Mouse (Mus musculus) stomach, embryonic 15.5 days (tissue): ENCODE data around the gene Disc1. TPM values are rescaled to one million over a fixed set of nuclear protein-coding genes. Genes with fewer than 3 reads are reported as not detected.

Experiments used
- ATAC-seq: fragments of 200-750 bp; cut with Nextera tagmentation; 2 replicates; pipeline ENCODE4 v1.8.0; 2017; ENCODE audit warnings: low read depth, moderate number of reproducible peaks, moderate TSS enrichment; ENCODE audit not compliant: insufficient read depth, low FRiP score
- H3K27ac ChIP-seq: fragments of 300-500 bp; sonication (generic); 2 replicates; pipeline ENCODE4 v1.5.1; 2015; ENCODE audit warnings: mild to moderate bottlenecking, inconsistent platforms
- H3K27me3 ChIP-seq: fragments of 300-500 bp; sonication (generic); replicated peaks from 2 replicates; pipeline ENCODE4 v1.6.1; 2015; ENCODE audit warnings: inconsistent platforms
- H3K36me3 ChIP-seq: fragments of 300-500 bp; sonication (generic); 2 replicates; pipeline ENCODE4 v1.6.1; 2015; ENCODE audit warnings: inconsistent platforms
- H3K4me1 ChIP-seq: fragments of 300-500 bp; sonication (generic); 2 replicates; pipeline ENCODE4 v1.6.1; 2015; ENCODE audit warnings: inconsistent platforms
- H3K4me2 ChIP-seq: fragments of 300-500 bp; sonication (generic); 2 replicates; pipeline ENCODE4 v1.6.1; 2015; ENCODE audit warnings: mild to moderate bottlenecking, inconsistent platforms
- H3K4me3 ChIP-seq: fragments of 300-500 bp; sonication (generic); replicated peaks from 2 replicates; pipeline ENCODE4 v1.5.1; 2015; ENCODE audit warnings: inconsistent platforms
- H3K9ac ChIP-seq: fragments of 300-500 bp; sonication (generic); 2 replicates; pipeline ENCODE4 v1.6.1; 2015; ENCODE audit warnings: inconsistent platforms
- H3K9me3 ChIP-seq: fragments of 300-500 bp; sonication (generic); 2 replicates; pipeline ENCODE4 v1.6.1; 2016; ENCODE audit warnings: inconsistent platforms
- WGBS: fragments of 180-500 bp; shearing (Covaris S2); methylation state at CpG from one replicate; pipeline ENCODE4 v1.1.7; 2015; 5-methylcytosine and 5-hydroxymethylcytosine counted together
- polyA plus RNA-seq: library from polyadenylated mRNA; unstranded; fragments of >200 nt; fragmentation: Nextera tagmentation; extraction: Ambion mirVana; gene quantifications from 2 replicates; pipeline ENCODE4 v1.2.1, GENCODE M21; 2015

Disc1 gene
- polyA plus RNA-seq, 1 experiment from 2014 or later, result 1.7 TPM

DNA sequence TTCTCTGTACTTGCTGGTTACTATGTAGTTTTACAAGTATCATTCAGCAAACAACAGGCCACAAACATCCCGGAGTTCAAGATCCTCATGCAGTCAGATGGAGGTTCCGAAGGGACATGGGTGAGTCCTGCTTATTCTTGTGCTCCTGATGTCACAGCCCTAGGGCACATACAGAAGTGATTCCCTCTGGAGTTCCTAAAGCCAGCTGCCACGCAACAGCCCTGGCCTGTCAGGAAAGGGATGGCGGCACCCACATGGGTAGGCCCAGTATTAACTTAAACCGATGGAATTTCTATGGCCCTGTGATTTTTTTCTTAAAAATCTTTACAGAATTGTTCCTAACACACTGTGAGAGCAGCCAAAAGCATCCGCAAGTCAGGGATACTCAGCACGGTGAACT is 10.6 kb upstream of the Disc1 start:
- no peak overlapping the region for H3K9ac ChIP-seq
- WGBS, result 72% methylated on average over 7 of the region's 7 CpGs
- no peak overlapping the region for H3K4me2 ChIP-seq
- 0 out of 2 replicates have a peak, but pooled peaks cover 10% of the 10 kb centered on the region for H3K36me3 ChIP-seq
- ATAC-seq, result no peak
- H3K4me1 ChIP-seq, result no peaks in the 10 kb centered on the region
- H3K27ac ChIP-seq, result no peak overlapping the region; the same call in 1 of the 2 replicates
- H3K9me3 ChIP-seq, result no peaks in the 10 kb centered on the region
- no peak overlapping the region for H3K4me3 ChIP-seq
- H3K27me3 ChIP-seq, result no peaks in the 10 kb centered on the region

GRCm38 (mm10) chr8:125043935-125044334 is 10.1 kb upstream of the Disc1 start:
- 0 out of 2 replicates have a peak, but pooled peaks cover 6% of the 10 kb centered on the region for H3K36me3 ChIP-seq
- H3K4me1 ChIP-seq, result no peaks in the 10 kb centered on the region
- WGBS, result 33% methylated on average over 9 of the region's 9 CpGs
- ATAC-seq, result no peak
- H3K4me3 ChIP-seq, result no peak overlapping the region
- H3K9ac ChIP-seq, result no peak overlapping the region
- H3K27ac ChIP-seq, result no peak overlapping the region
- no peaks in the 10 kb centered on the region for H3K9me3 ChIP-seq
- no peaks in the 10 kb centered on the region for H3K27me3 ChIP-seq
- H3K4me2 ChIP-seq, result no peak overlapping the region

DNA sequence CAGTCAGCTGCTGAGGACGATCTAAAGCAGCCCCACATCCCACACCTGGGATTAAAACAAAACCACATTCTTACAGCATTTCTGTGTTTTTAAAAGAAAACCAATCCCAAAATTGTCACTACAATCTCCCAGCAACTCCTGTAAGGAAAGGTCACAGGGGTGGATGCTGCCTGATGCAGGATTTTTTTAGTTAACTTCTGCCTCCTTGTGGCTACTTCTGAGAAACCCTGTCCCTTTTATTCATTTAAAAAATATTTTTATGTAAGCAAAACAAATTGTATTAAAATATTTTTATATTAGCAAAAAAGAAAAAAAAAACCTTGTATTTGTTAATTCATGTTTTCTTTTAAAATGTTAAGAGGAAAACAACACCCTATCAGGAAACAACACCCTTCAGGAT is 8.2 kb upstream of the Disc1 start:
- Histone ChIP-seq H3K4me3 (no peak overlapping the region), H3K27me3 (no peaks in the 10 kb centered on the region), H3K4me2 (no peak overlapping the region), H3K4me1 (no peaks in the 10 kb centered on the region), H3K9me3 (no peaks in the 10 kb centered on the region), H3K27ac (no peak overlapping the region), H3K9ac (no peak overlapping the region), H3K36me3 (no peaks in the 10 kb centered on the region)
- 83% methylated on average over 1 of the region's 1 CpGs for WGBS
- no peak for ATAC-seq

- WGBS, result 56% methylated on average over 5 of the region's 5 CpGs
- no peaks in the 10 kb centered on the region for H3K36me3 ChIP-seq
- no peak for ATAC-seq
Observed at GRCm38 (mm10) chr8:125049051-125049750, 4.8 kb upstream of the Disc1 start.

DNA sequence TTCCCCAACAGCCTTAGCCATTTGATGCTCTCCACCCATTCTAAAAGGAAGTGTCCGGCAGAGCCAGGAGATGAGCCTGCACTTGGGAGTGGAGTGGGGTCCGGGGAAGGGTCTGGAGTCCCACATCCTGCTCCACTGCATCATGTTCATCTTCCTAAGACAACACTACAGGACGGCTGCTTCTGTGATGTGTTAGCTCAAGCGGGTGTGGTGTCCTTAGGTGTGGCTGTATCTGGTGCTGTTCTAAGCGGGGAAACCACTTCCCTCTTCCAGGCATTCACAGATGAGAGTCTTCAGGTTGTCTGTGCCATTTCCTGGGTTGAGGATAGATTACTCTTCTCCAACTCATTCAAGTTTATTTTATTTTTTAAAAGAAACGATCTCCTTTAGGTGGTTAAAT is 4.2 kb upstream of the Disc1 start:
- Histone ChIP-seq H3K36me3 (no peaks in the 10 kb centered on the region), H3K4me2 (no peak overlapping the region), H3K4me3 (no peak overlapping the region), H3K9ac (no peak overlapping the region), H3K9me3 (no peaks in the 10 kb centered on the region), H3K4me1 (peaks cover 5% of the 10 kb centered on the region; the same call in 1 of the 2 replicates), H3K27ac (no peak overlapping the region), H3K27me3 (peaks cover 4% of the 10 kb centered on the region)
- ATAC-seq, result no peak
- WGBS, result 65% methylated on average over 6 of the region's 6 CpGs

More at GRCm38 (mm10) chr8:125049051-125049750, 4.8 kb upstream of the Disc1 start:
- Histone ChIP-seq H3K9me3 (no peaks in the 10 kb centered on the region), H3K4me2 (no peak overlapping the region), H3K4me3 (no peak overlapping the region), H3K4me1 (peaks cover 5% of the 10 kb centered on the region; the same call in 1 of the 2 replicates), H3K27ac (no peak overlapping the region), H3K27me3 (peaks cover 4% of the 10 kb centered on the region), H3K9ac (no peak overlapping the region)

DNA sequence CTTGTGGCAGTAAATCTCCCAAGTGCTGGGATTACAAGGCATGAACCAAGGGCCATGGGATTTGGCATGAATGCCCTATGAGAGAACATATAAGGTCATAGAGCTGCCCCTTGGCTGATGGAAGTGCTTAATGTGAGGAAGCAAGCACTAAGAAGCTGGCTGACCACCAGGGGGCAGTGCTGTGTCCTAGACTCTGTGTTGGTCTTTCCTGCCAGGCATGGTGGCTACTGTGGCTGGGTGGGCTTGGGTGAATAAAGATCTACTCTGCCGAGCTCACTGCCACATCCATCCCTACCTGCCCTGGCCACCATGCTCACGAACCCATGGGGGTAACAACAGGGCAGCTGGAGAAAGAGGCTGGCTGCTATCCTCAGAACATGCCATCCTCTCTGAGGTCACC is 2.0 kb upstream of the Disc1 start:
- Histone ChIP-seq H3K4me3 (no peak overlapping the region), H3K27me3 (peaks cover 8% of the 10 kb centered on the region), H3K36me3 (no peaks in the 10 kb centered on the region), H3K4me1 (peaks cover 5% of the 10 kb centered on the region; the same call in 1 of the 2 replicates), H3K27ac (no peak overlapping the region), H3K9me3 (no peaks in the 10 kb centered on the region), H3K4me2 (no peak overlapping the region), H3K9ac (no peak overlapping the region)
- ATAC-seq, result no peak
- WGBS, result 51% methylated on average over 2 of the region's 2 CpGs

DNA sequence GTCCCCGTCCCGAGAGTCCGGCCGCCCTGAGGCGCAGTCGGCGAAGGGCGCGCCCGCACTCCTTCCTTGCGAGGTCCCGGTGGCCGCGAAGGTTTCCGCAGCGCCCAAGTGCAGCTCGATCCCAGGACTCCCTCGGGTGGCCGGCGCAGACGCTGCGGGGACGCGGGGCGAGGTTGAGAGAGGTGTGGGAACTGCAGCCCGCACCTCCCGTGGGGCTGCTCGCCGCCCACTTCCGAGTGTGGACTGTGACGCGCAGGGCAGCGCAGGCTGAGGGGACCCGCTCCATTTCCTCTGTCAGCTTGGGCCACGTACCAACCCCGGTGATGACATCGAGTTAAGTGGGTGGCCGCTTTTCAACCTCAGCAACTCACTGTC is 428 bp downstream of the Disc1 start:
- H3K27ac ChIP-seq, result peak overlapping the region; percentile 80
- no peaks in the 10 kb centered on the region for H3K36me3 ChIP-seq
- peaks cover 8% of the 10 kb centered on the region for H3K27me3 ChIP-seq
- under 1% methylated on average over 38 of the region's 38 CpGs for WGBS
- H3K4me1 ChIP-seq, result peaks cover 5% of the 10 kb centered on the region; the same call in 1 of the 2 replicates
- H3K4me3 ChIP-seq, result peak overlapping the region; percentile 72
- peak; percentile 44; the same call in 1 of the 2 replicates for ATAC-seq
- H3K4me2 ChIP-seq, result peak overlapping the region; percentile 97
- no peaks in the 10 kb centered on the region for H3K9me3 ChIP-seq
- peak overlapping the region; percentile 78 for H3K9ac ChIP-seq

DNA sequence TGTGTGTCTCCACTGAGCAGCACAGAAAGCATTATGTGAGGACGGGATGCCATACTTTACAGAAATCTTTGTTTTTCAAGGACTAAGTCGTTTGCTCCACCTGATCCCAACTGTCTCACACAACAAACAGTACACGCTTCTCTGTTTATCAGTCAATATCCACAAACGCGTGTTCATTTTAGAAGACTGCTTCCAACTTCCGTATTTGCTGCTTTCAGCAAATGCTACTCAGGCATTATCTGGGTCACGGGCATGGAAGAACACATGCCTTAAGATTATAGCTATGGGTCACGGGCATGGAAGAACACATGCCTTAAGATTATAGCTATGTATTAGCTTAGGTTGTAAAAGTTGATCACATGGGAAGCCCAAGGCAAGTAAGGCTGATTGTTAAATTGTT is 6.9 kb downstream of the Disc1 start:
- H3K9me3 ChIP-seq, result no peaks in the 10 kb centered on the region
- no peak overlapping the region for H3K4me3 ChIP-seq
- H3K4me2 ChIP-seq, result no peak overlapping the region
- no peaks in the 10 kb centered on the region for H3K27me3 ChIP-seq
- H3K9ac ChIP-seq, result no peak overlapping the region
- 79% methylated on average over 8 of the region's 8 CpGs for WGBS
- H3K36me3 ChIP-seq, result no peaks in the 10 kb centered on the region
- H3K4me1 ChIP-seq, result no peaks in the 10 kb centered on the region
- H3K27ac ChIP-seq, result no peak overlapping the region
- ATAC-seq, result no peak

DNA sequence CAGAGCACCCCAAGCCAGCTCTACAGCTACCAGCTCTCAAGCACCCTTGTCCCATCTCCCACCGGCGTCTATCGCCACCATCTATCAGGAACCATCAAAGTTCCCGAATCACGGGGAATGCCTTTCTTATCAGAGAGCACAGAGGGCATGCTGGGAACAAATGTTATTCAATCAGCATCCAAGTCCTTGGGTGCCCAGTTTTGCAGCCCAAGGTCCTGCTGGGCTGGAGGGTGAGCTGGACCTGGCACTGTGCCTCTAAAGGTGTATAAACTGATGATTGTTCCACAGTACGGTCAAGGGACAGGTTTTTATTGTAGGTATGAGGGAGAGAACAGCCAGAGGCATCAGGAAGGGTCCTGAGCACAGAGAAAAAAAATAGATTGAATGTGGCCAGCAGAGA is 11.6 kb downstream of the Disc1 start:
- Histone ChIP-seq H3K9ac (no peak overlapping the region), H3K27ac (no peak overlapping the region), H3K4me2 (no peak overlapping the region), H3K4me1 (0 out of 2 replicates have a peak, but pooled peaks cover 4% of the 10 kb centered on the region), H3K9me3 (no peaks in the 10 kb centered on the region), H3K4me3 (no peak overlapping the region), H3K27me3 (no peaks in the 10 kb centered on the region), H3K36me3 (no peaks in the 10 kb centered on the region)
- ATAC-seq, result no peak
- 70% methylated on average over 6 of the region's 6 CpGs for WGBS

DNA sequence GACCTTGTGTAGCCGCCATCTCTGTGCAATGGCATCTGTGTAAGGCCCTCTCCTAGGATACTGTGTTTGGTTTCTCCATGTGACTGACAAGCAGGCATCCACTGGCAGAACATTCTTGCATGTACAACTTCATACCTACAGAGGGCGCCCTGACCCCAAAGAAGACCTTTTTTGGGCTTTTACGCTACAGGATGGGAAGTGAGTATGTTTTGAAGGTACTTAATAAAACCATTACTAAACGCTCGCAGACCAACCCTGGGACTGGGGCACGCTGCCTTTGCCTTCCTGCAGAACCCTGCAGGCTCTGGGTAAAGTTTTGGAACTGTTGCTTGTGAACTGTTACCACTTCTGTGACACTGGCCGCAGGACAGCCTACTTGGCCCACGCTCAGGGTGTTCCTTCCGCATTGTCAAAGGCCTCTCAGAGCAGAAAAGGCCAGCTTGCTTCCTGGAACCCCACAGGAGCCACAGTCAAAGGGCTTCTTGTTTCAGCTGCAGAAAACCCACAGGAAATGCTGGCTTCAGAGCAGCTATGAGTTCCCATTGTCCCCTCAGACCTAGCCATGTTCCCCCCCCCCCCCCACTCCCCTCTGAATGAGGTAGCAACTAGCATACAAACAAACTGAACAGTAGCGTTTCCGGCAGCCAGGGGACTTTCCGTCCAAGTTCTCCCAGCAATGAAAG is 13.1 kb downstream of the Disc1 start:
- H3K36me3 ChIP-seq, result no peaks in the 10 kb centered on the region
- no peak overlapping the region for H3K9ac ChIP-seq
- H3K27me3 ChIP-seq, result no peaks in the 10 kb centered on the region
- no peaks in the 10 kb centered on the region for H3K9me3 ChIP-seq
- 0 out of 2 replicates have a peak, but pooled peaks cover 4% of the 10 kb centered on the region for H3K4me1 ChIP-seq
- WGBS, result 36% methylated on average over 12 of the region's 12 CpGs
- peak; percentile 47; the same call in 1 of the 2 replicates for ATAC-seq
- no peak overlapping the region for H3K4me2 ChIP-seq
- peak overlapping the region; percentile 46 for H3K27ac ChIP-seq
- no peak overlapping the region for H3K4me3 ChIP-seq

DNA sequence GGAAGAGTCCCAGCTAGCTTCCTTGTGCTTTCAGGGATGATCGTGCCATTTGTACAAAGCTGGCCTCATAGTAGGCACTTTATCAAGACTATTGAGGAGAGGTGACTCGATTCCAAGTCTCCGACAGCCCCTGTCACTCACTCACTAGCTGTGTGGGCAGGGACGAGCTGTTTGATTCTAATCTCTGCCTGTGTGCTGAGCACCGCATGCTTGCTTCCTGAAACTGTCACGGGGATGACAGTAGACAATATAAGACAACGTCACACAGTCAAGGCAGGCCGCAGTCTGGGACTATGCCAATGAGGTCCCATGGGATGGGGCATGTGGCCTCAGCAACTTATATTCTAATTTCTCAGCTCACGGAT is 13.6 kb downstream of the Disc1 start:
- Histone ChIP-seq H3K4me2 (no peak overlapping the region), H3K27ac (peak overlapping the region; percentile 42; the same call in 1 of the 2 replicates), H3K36me3 (no peaks in the 10 kb centered on the region), H3K4me1 (0 out of 2 replicates have a peak, but pooled peaks cover 4% of the 10 kb centered on the region), H3K9ac (no peak overlapping the region), H3K4me3 (no peak overlapping the region), H3K9me3 (no peaks in the 10 kb centered on the region), H3K27me3 (no peaks in the 10 kb centered on the region)
- 76% methylated on average over 9 of the region's 9 CpGs for WGBS
- ATAC-seq, result no peak

DNA sequence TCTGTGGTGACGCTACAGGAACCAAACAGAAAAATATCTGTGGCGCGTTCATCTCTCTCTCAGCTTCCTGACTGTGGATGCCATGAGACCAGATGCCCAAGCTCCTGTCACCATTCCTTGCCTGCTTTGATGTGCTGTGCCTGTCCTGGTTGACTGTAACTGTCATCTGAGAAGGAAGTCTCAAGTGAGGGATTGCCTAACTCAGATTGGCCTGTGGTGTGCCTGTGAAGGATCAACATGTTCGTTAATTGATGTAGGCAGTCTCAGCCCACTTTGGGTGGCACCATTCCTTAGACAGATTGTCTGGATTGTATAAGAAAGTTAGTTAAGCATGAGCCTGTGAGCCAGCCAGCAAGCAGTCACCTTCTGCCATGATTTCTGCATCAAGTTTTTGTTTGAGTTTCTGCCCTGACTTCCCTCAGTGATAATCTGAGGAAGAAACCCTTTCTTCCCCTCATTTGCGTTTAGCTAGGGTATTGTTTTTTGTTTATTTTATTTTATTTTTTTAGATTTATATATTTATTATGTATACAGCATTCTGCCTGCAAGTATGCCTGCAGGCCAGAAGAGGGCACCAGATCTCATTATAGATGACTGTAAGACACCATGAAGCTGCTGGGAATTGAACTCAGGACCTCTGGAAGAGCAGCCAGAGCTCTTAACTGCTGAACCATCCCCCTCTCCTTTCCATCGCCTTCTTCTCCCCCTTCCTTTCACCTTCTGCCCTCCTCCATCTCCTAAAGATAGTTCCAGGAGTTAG is 14.3 kb downstream of the Disc1 start:
- no peaks in the 10 kb centered on the region for H3K27me3 ChIP-seq
- 0 out of 2 replicates have a peak, but pooled peaks cover 4% of the 10 kb centered on the region for H3K4me1 ChIP-seq
- 80% methylated on average over 6 of the region's 6 CpGs for WGBS
- H3K4me3 ChIP-seq, result no peak overlapping the region
- H3K27ac ChIP-seq, result no peak overlapping the region
- H3K9me3 ChIP-seq, result no peaks in the 10 kb centered on the region
- no peak for ATAC-seq
- H3K36me3 ChIP-seq, result no peaks in the 10 kb centered on the region
- no peak overlapping the region for H3K4me2 ChIP-seq
- H3K9ac ChIP-seq, result no peak overlapping the region
